Mouse (Mus musculus): Measurements from ENCODE around the gene Tvp23a. TPM values are rescaled to one million over a fixed set of nuclear protein-coding genes. Genes with fewer than 3 reads are reported as not detected.
A peak's percentile ranks its signal among the peaks of the same experiment; 100 is the strongest.

Tvp23a gene
- polyA plus RNA-seq, 1 experiment from 2014 or later = 29.3 TPM

- 75% methylated on average over 2 of the region's 2 CpGs for WGBS
- H3K27me3 ChIP-seq = no peaks in the 10 kb centered on the region
- no peak overlapping the region for H3K9ac ChIP-seq
- H3K27ac ChIP-seq = no peak overlapping the region
- H3K36me3 ChIP-seq = no peaks in the 10 kb centered on the region
- peaks cover 7% of the 10 kb centered on the region for H3K4me1 ChIP-seq
- H3K9me3 ChIP-seq = no peaks in the 10 kb centered on the region
- H3K4me3 ChIP-seq = no peak overlapping the region
- H3K4me2 ChIP-seq (replicated peaks) = no peak overlapping the region
- ATAC-seq (ENCODE audit: insufficient number of reproducible peaks, insufficient read depth, low FRiP score, low TSS enrichment) = no peak
These were observed 4.7 kb upstream of the Tvp23a start for GRCm38 (mm10) chr16:10451906-10452305.

GRCm38 (mm10) chr16:10448931-10449330 lies 1.8 kb upstream of the Tvp23a start:
- no peak overlapping the region for H3K27ac ChIP-seq
- WGBS = 86% methylated on average over 9 of the region's 9 CpGs
- ATAC-seq (ENCODE audit: insufficient number of reproducible peaks, insufficient read depth, low FRiP score, low TSS enrichment) = no peak

GRCm38 (mm10) chr16:10447781-10448180 lies 619 bp upstream of the Tvp23a start:
- H3K4me3 ChIP-seq = peak overlapping the region; percentile 57
- no peak for ATAC-seq (ENCODE audit: insufficient number of reproducible peaks, insufficient read depth, low FRiP score, low TSS enrichment)
- H3K27me3 ChIP-seq = no peaks in the 10 kb centered on the region
- H3K9ac ChIP-seq = peak overlapping the region; percentile 58
- 43% methylated on average over 2 of the region's 2 CpGs for WGBS
- H3K4me2 ChIP-seq (replicated peaks) = peak overlapping the region; percentile 72
- H3K9me3 ChIP-seq = no peaks in the 10 kb centered on the region
- H3K4me1 ChIP-seq = peaks cover 19% of the 10 kb centered on the region
- 0 out of 2 replicates have a peak overlapping the region, but pooled peaks have one; percentile 77 for H3K27ac ChIP-seq
- H3K36me3 ChIP-seq = no peaks in the 10 kb centered on the region

More at GRCm38 (mm10) chr16:10448931-10449330, 1.8 kb upstream of the Tvp23a start:
- Histone ChIP-seq H3K36me3 (no peaks in the 10 kb centered on the region), H3K9ac (no peak overlapping the region), H3K4me3 (no peak overlapping the region), H3K4me2 (replicated peaks) (no peak overlapping the region), H3K4me1 (peaks cover 19% of the 10 kb centered on the region), H3K9me3 (no peaks in the 10 kb centered on the region), H3K27me3 (no peaks in the 10 kb centered on the region)

- Histone ChIP-seq H3K27ac (peak overlapping the region; percentile 77), H3K36me3 (no peaks in the 10 kb centered on the region), H3K4me2 (replicated peaks) (peak overlapping the region; percentile 72), H3K9me3 (no peaks in the 10 kb centered on the region), H3K4me1 (peaks cover 19% of the 10 kb centered on the region), H3K27me3 (no peaks in the 10 kb centered on the region), H3K9ac (peak overlapping the region; percentile 57), H3K4me3 (peak overlapping the region; percentile 57)
- peak; percentile 39 for ATAC-seq (ENCODE audit: insufficient number of reproducible peaks, insufficient read depth, low FRiP score, low TSS enrichment)
- 17% methylated on average over 13 of the region's 13 CpGs for WGBS
These were observed 444 bp downstream of the Tvp23a start for GRCm38 (mm10) chr16:10446573-10447263.

- Histone ChIP-seq H3K27me3 (no peaks in the 10 kb centered on the region), H3K27ac (no peak overlapping the region), H3K9ac (no peak overlapping the region), H3K9me3 (no peaks in the 10 kb centered on the region), H3K4me3 (no peak overlapping the region), H3K36me3 (no peaks in the 10 kb centered on the region), H3K4me2 (replicated peaks) (no peak overlapping the region), H3K4me1 (peaks cover 19% of the 10 kb centered on the region)
- no peak for ATAC-seq (ENCODE audit: insufficient number of reproducible peaks, insufficient read depth, low FRiP score, low TSS enrichment)
These were observed 3.4 kb downstream of the Tvp23a start for GRCm38 (mm10) chr16:10443723-10444122.

- no peaks in the 10 kb centered on the region for H3K27me3 ChIP-seq
- H3K4me1 ChIP-seq = peaks cover 11% of the 10 kb centered on the region
- 0 out of 2 replicates have a peak, but pooled peaks cover 7% of the 10 kb centered on the region for H3K36me3 ChIP-seq
- no peak overlapping the region for H3K4me2 ChIP-seq (replicated peaks)
- WGBS = 83% methylated on average over 4 of the region's 4 CpGs
- no peak overlapping the region for H3K27ac ChIP-seq
- no peaks in the 10 kb centered on the region for H3K9me3 ChIP-seq
- no peak overlapping the region for H3K4me3 ChIP-seq
- no peak overlapping the region for H3K9ac ChIP-seq
- no peak for ATAC-seq (ENCODE audit: insufficient number of reproducible peaks, insufficient read depth, low FRiP score, low TSS enrichment)
These were observed 5.4 kb downstream of the Tvp23a start for GRCm38 (mm10) chr16:10441761-10442160.

GRCm38 (mm10) chr16:10441328-10441727 lies 5.8 kb downstream of the Tvp23a start:
- Histone ChIP-seq H3K4me1 (peaks cover 7% of the 10 kb centered on the region), H3K27ac (no peak overlapping the region), H3K4me3 (no peak overlapping the region), H3K9me3 (no peaks in the 10 kb centered on the region), H3K4me2 (replicated peaks) (no peak overlapping the region), H3K36me3 (0 out of 2 replicates have a peak, but pooled peaks cover 7% of the 10 kb centered on the region), H3K9ac (no peak overlapping the region), H3K27me3 (no peaks in the 10 kb centered on the region)
- 86% methylated on average over 6 of the region's 6 CpGs for WGBS
- no peak for ATAC-seq (ENCODE audit: insufficient number of reproducible peaks, insufficient read depth, low FRiP score, low TSS enrichment)

GRCm38 (mm10) chr16:10438055-10438454 lies 9.1 kb downstream of the Tvp23a start:
- ATAC-seq (ENCODE audit: insufficient number of reproducible peaks, insufficient read depth, low FRiP score, low TSS enrichment) = no peak
- Histone ChIP-seq H3K4me1 (no peaks in the 10 kb centered on the region), H3K4me2 (replicated peaks) (no peak overlapping the region), H3K9ac (no peak overlapping the region), H3K4me3 (no peak overlapping the region), H3K9me3 (no peaks in the 10 kb centered on the region), H3K36me3 (0 out of 2 replicates have a peak, but pooled peaks cover 7% of the 10 kb centered on the region), H3K27ac (no peak overlapping the region), H3K27me3 (no peaks in the 10 kb centered on the region)
- WGBS = 87% methylated on average over 5 of the region's 5 CpGs

GRCm38 (mm10) chr16:10436166-10436565 lies 11.0 kb downstream of the Tvp23a start:
- no peak for ATAC-seq (ENCODE audit: insufficient number of reproducible peaks, insufficient read depth, low FRiP score, low TSS enrichment)
- no peak overlapping the region for H3K27ac ChIP-seq
- no peak overlapping the region for H3K9ac ChIP-seq
- H3K36me3 ChIP-seq = 0 out of 2 replicates have a peak, but pooled peaks cover 7% of the 10 kb centered on the region
- H3K4me3 ChIP-seq = no peak overlapping the region
- H3K4me1 ChIP-seq = no peaks in the 10 kb centered on the region
- H3K27me3 ChIP-seq = no peaks in the 10 kb centered on the region
- H3K4me2 ChIP-seq (replicated peaks) = no peak overlapping the region
- H3K9me3 ChIP-seq = no peaks in the 10 kb centered on the region
- 73% methylated on average over 6 of the region's 6 CpGs for WGBS

GRCm38 (mm10) chr16:10433344-10433743 lies 13.8 kb downstream of the Tvp23a start:
- Histone ChIP-seq H3K27me3 (no peaks in the 10 kb centered on the region), H3K27ac (no peak overlapping the region), H3K9ac (no peak overlapping the region), H3K4me2 (replicated peaks) (no peak overlapping the region), H3K4me1 (no peaks in the 10 kb centered on the region), H3K4me3 (no peak overlapping the region), H3K9me3 (no peaks in the 10 kb centered on the region), H3K36me3 (0 out of 2 replicates have a peak, but pooled peaks cover 3% of the 10 kb centered on the region)
- 85% methylated on average over 5 of the region's 5 CpGs for WGBS
- ATAC-seq (ENCODE audit: insufficient number of reproducible peaks, insufficient read depth, low FRiP score, low TSS enrichment) = no peak

GRCm38 (mm10) chr16:10432387-10432786 lies 14.8 kb downstream of the Tvp23a start:
- Histone ChIP-seq H3K4me3 (no peak overlapping the region), H3K4me1 (no peaks in the 10 kb centered on the region), H3K27ac (no peak overlapping the region), H3K36me3 (peaks cover 2% of the 10 kb centered on the region), H3K9ac (no peak overlapping the region), H3K4me2 (replicated peaks) (no peak overlapping the region), H3K9me3 (no peaks in the 10 kb centered on the region), H3K27me3 (no peaks in the 10 kb centered on the region)
- ATAC-seq (ENCODE audit: insufficient number of reproducible peaks, insufficient read depth, low FRiP score, low TSS enrichment) = no peak
- 83% methylated on average over 4 of the region's 4 CpGs for WGBS

- Histone ChIP-seq H3K27me3 (no peaks in the 10 kb centered on the region), H3K4me1 (no peaks in the 10 kb centered on the region), H3K9ac (no peak overlapping the region), H3K9me3 (no peaks in the 10 kb centered on the region), H3K4me2 (replicated peaks) (no peak overlapping the region), H3K27ac (no peak overlapping the region), H3K36me3 (peaks cover 6% of the 10 kb centered on the region), H3K4me3 (no peak overlapping the region)
- no peak for ATAC-seq (ENCODE audit: insufficient number of reproducible peaks, insufficient read depth, low FRiP score, low TSS enrichment)
- 79% methylated on average over 1 of the region's 1 CpGs for WGBS
These were observed 15.3 kb downstream of the Tvp23a start for GRCm38 (mm10) chr16:10431911-10432310.

All from embryonic facial prominence, embryonic 12.5 days (tissue).